ENCODE assay signal across 8 mouse cellular contexts in the genomic region with DNA sequence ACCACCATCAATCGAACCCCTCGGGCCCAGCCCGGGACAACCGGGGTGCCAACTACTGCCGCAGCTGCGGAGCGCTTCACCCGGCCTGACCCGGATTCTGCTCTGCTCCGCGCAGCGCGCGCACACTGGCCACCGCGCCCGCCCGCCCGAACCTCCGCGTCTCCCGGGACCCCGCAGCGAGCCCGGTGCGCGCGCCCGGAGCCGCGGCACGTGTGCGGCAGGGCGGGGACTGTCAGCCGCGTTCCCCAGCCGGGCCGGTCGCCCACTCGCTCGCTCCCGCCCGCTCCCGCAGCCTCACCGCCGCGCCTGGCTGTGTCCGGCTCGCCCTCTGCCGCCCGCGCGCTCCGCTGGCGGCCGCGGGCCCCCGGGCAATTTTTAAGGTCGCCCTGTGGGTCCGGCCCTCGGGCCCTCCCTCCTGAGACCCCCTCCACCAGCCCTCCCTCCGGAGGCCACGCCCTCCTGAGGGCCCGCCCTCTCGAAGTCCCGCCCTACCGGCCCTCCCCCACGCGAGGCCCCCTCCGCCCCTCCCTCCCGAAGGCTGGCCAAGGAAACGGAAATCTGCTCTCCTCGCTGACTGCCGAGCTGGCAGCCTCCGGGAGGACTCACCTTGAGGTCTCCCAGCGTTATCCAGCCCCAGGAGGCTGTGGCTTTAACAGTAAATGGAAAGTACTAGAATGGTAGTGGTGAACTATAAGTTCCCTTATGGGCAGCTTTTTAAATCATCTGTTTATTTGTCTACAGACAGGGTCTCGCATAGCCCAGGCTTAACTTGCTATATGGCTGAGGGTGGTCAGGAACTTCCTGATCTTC. TPM values are rescaled to one million over a fixed set of nuclear protein-coding genes. Genes with fewer than 3 reads are reported as not detected.
A peak's percentile ranks its signal among the peaks of the same experiment; 100 is the strongest.
DNase-seq lines count a peak whose midpoint lies in the region; ATAC-seq and TF ChIP-seq lines count a peak whose summit lies in the region.

Gene Slc25a15, minus strand, starts transcription at position 456 of the 810 bp plus-strand sequence.

- H3K36me3 ChIP-seq in hindbrain, embryonic 15.5 days, result no peaks in the 10 kb centered on the region

- peak; percentile 94 for ATAC-seq in hindbrain, embryonic 15.5 days (ENCODE audit: low FRiP score, low read depth)
- peak; percentile 95 for ATAC-seq in megakaryocyte, adult 5-6 weeks (ENCODE audit: poor library complexity, severe bottlenecking)

- peak within 1 kb of the TSS; percentile 90 for H3K27ac ChIP-seq in hindbrain, embryonic 15.5 days (replicated peaks)
- H3K27ac ChIP-seq in left cerebral cortex, adult 2 months, result peak within 1 kb of the TSS; percentile 80

- DNase-seq in T-cell, adult 2 months (ENCODE audit: low spot score), result peak; percentile 81
- peak; percentile 94 for DNase-seq in cerebellum, postnatal 25 days
- peak; percentile 65 to 73 for DNase-seq in frontal cortex, postnatal 25 days (ENCODE audit: low spot score in 2 of 2)
- DNase-seq in left cerebral cortex, adult 2 months (ENCODE audit: extremely low spot score in 1 of 2, low spot score in 2 of 2), result peak; percentile 82 to 87
- peak; percentile 75 to 82 for DNase-seq in right cerebral cortex, adult 2 months (ENCODE audit: low spot score in 2 of 2)
- peak; percentile 91 for DNase-seq in urinary bladder, postnatal 14 days (ENCODE audit: low spot score)

- WGBS in hindbrain, embryonic 15.5 days, result under 1% methylated on average over 76 of the region's 77 CpGs

- H3K4me2 ChIP-seq in hindbrain, embryonic 15.5 days, result peak within 1 kb of the TSS; percentile 82

- intact Hi-C loops in left cerebral cortex, adult 2 months (cut with DNase I), result loop anchor here (1.0 to 10.0 kb wide), 4 partner anchors 13 to 404 kb away; partner anchors contain the start of genes Alg11, Atp7b, Mrps31 and Vps36

- TF ChIP-seq CTCF in left cerebral cortex, adult 2 months (IDR thresholded peaks at IDR 0.05), result no peak

- no peaks in the 10 kb centered on the region for H3K9me3 ChIP-seq in hindbrain, embryonic 15.5 days

- no peaks in the 10 kb centered on the region for H3K27me3 ChIP-seq in hindbrain, embryonic 15.5 days

- peaks cover 4% of the 10 kb centered on the region for H3K4me1 ChIP-seq in hindbrain, embryonic 15.5 days (replicated peaks)

- H3K4me3 ChIP-seq in hindbrain, embryonic 15.5 days, result peak within 1 kb of the TSS; percentile 92
- peak within 1 kb of the TSS; percentile 84 for H3K4me3 ChIP-seq in left cerebral cortex, adult 2 months

- H3K9ac ChIP-seq in hindbrain, embryonic 15.5 days, result peak within 1 kb of the TSS; percentile 83

RNA-seq across cellular contexts. Expression of gene Slc25a15, which starts in this region (rescaled TPM):
- polyA plus RNA-seq in hindbrain, embryonic 15.5 days (2015; fragmentation: Nextera tagmentation; extraction: Ambion mirVana), result 8.2 TPM in 2 replicates
- total RNA-seq in left cerebral cortex, adult 2 months (2021), result 10 to 100 TPM; 11.9 TPM
- total RNA-seq in megakaryocyte, adult 5-6 weeks (2015), result 2.3 and 2.9 TPM in 2 replicates
- 3.8 and 4.1 TPM in 2 replicates for total RNA-seq in megakaryocyte, adult 5-6 weeks (2017)

Comparison
In these comparisons a context has a peak if more than half of its experiments do, and no peak if none do; other contexts are left out.
1. Peak in every context shown above with its lines: DNase-seq, ATAC-seq, H3K4me3 ChIP-seq and H3K27ac ChIP-seq.